Mouse (Mus musculus): ENCODE results near the gene Vmn2r81. TPM values are rescaled to one million over a fixed set of nuclear protein-coding genes. Genes with fewer than 3 reads are reported as not detected.
"Not testable (repeated sequence)": the region's sequence is repeated elsewhere in the genome, so short reads cannot be mapped to it uniquely, and the experiment has no call there.

The Vmn2r81 gene
- polyA plus RNA-seq (2016; fragmentation: Nextera tagmentation; extraction: Ambion mirVana) = not detected in 2 replicates

- not testable (repeated sequence) for H3K9me3 ChIP-seq (replicated peaks); H3K36me3 ChIP-seq; H3K27me3 ChIP-seq (ENCODE audit: low read depth, poor library complexity, severe bottlenecking); H3K4me1 ChIP-seq; DNase-seq (ENCODE audit: low spot score); H3K27ac ChIP-seq (replicated peaks); H3K4me3 ChIP-seq
- WGBS = 78% methylated on average over 3 of the region's 3 CpGs
Observed at GRCm38 (mm10) chr10:79247392-79247791, at the start of gene Vmn2r81. Gene Vmn2r81 (plus strand): TSS chr10:79247692.

GRCm38 (mm10) chr10:79199973-79200372, 47.5 kb upstream of the Vmn2r81 start:
- not testable (repeated sequence) for DNase-seq (ENCODE audit: low spot score); H3K36me3 ChIP-seq; H3K4me3 ChIP-seq; H3K27me3 ChIP-seq (ENCODE audit: low read depth, poor library complexity, severe bottlenecking); H3K27ac ChIP-seq (replicated peaks); H3K9me3 ChIP-seq (replicated peaks); H3K4me1 ChIP-seq
- 79% methylated on average over 1 of the region's 1 CpGs for WGBS

- Histone ChIP-seq H3K27me3 (ENCODE audit: low read depth, poor library complexity, severe bottlenecking) (no peaks in the 10 kb centered on the region), H3K4me1 (peaks cover 4% of the 10 kb centered on the region; the same call in 1 of the 2 replicates), H3K9me3 (replicated peaks) (no peaks in the 10 kb centered on the region), H3K36me3 (no peaks in the 10 kb centered on the region), H3K27ac (replicated peaks) (no peak overlapping the region), H3K4me3 (no peak overlapping the region)
- DNase-seq (ENCODE audit: low spot score) = no peak
Observed at GRCm38 (mm10) chr10:79220432-79220831, 27.1 kb upstream of the Vmn2r81 start.

- Histone ChIP-seq H3K36me3 (no peaks in the 10 kb centered on the region), H3K27ac (replicated peaks) (no peak overlapping the region), H3K27me3 (ENCODE audit: low read depth, poor library complexity, severe bottlenecking) (no peaks in the 10 kb centered on the region), H3K9me3 (replicated peaks) (no peaks in the 10 kb centered on the region), H3K4me3 (no peak overlapping the region), H3K4me1 (peaks cover 4% of the 10 kb centered on the region; the same call in 1 of the 2 replicates)
- no peak for DNase-seq (ENCODE audit: low spot score)
Observed at GRCm38 (mm10) chr10:79221606-79222005, 25.9 kb upstream of the Vmn2r81 start.

GRCm38 (mm10) chr10:79222214-79222613, 25.3 kb upstream of the Vmn2r81 start:
- no peaks in the 10 kb centered on the region for H3K9me3 ChIP-seq (replicated peaks)
- H3K36me3 ChIP-seq = no peaks in the 10 kb centered on the region
- DNase-seq (ENCODE audit: low spot score) = no peak
- H3K4me1 ChIP-seq = peaks cover 4% of the 10 kb centered on the region; the same call in 1 of the 2 replicates
- no peaks in the 10 kb centered on the region for H3K27me3 ChIP-seq (ENCODE audit: low read depth, poor library complexity, severe bottlenecking)
- 66% methylated on average over 7 of the region's 7 CpGs for WGBS
- H3K4me3 ChIP-seq = no peak overlapping the region
- H3K27ac ChIP-seq (replicated peaks) = no peak overlapping the region

GRCm38 (mm10) chr10:79322033-79322736, 74.7 kb downstream of the Vmn2r81 start:
- Histone ChIP-seq H3K27ac (replicated peaks) (peak overlapping the region; percentile 77), H3K4me3 (peak overlapping the region; percentile 49)
- H3K27me3 ChIP-seq (ENCODE audit: low read depth, poor library complexity, severe bottlenecking); H3K4me1 ChIP-seq; H3K36me3 ChIP-seq; H3K9me3 ChIP-seq (replicated peaks): not testable (repeated sequence)
- peak; percentile 33 for DNase-seq (ENCODE audit: low spot score)
- 8% methylated on average over 16 of the region's 16 CpGs for WGBS

- H3K4me3 ChIP-seq = no peak overlapping the region; the same call in 1 of the 2 replicates
- no peak overlapping the region for H3K27ac ChIP-seq (replicated peaks)
- no peak for DNase-seq (ENCODE audit: low spot score)
- H3K36me3 ChIP-seq = no peaks in the 10 kb centered on the region
- H3K4me1 ChIP-seq = no peaks in the 10 kb centered on the region
- H3K27me3 ChIP-seq (ENCODE audit: low read depth, poor library complexity, severe bottlenecking) = no peaks in the 10 kb centered on the region
- H3K9me3 ChIP-seq (replicated peaks) = no peaks in the 10 kb centered on the region
Observed at GRCm38 (mm10) chr10:79322737-79323086, 75.2 kb downstream of the Vmn2r81 start.

Other genes with a start within 250 kb of the Vmn2r81 start
- not detected in 2 replicates for gene Olfr1351, start 235.2 kb upstream of the Vmn2r81 start, polyA plus RNA-seq (2016; fragmentation: Nextera tagmentation; extraction: Ambion mirVana)
- gene Olfr57, start 219.0 kb upstream of the Vmn2r81 start, polyA plus RNA-seq (2016; fragmentation: Nextera tagmentation; extraction: Ambion mirVana) = 0.07 and 0.19 TPM in 2 replicates
- 29.1 and 35.7 TPM in 2 replicates for gene 2610008E11Rik, start 150.1 kb upstream of the Vmn2r81 start, polyA plus RNA-seq (2016; fragmentation: Nextera tagmentation; extraction: Ambion mirVana)
- not detected in 2 replicates for gene Vmn2r80, start 98.9 kb upstream of the Vmn2r81 start, polyA plus RNA-seq (2016; fragmentation: Nextera tagmentation; extraction: Ambion mirVana)
- not detected in 2 replicates for gene Vmn2r82, start 108.8 kb downstream of the Vmn2r81 start, polyA plus RNA-seq (2016; fragmentation: Nextera tagmentation; extraction: Ambion mirVana)
- gene Vmn2r83, start 221.0 kb downstream of the Vmn2r81 start, polyA plus RNA-seq (2016; fragmentation: Nextera tagmentation; extraction: Ambion mirVana) = not detected in 2 replicates

Data from midbrain, embryonic 10.5 days (tissue).